Mouse (Mus musculus): ENCODE measurements around the gene Bcl2l1.

GRCm38 (mm10) chr2:152859501-152859900 lies 28.0 kb upstream of the Bcl2l1 start:
- TF ChIP-seq POLR2A (IDR thresholded peaks at IDR 0.05; ENCODE audit: borderline replicate concordance, extremely low read depth, low read depth, low read length) = no peak
- no peak for TF ChIP-seq CTCF (IDR thresholded peaks at IDR 0.05; ENCODE audit: insufficient read depth, low read length)

All from lung, adult 2 months (tissue).